Mouse (Mus musculus): ENCODE data around the gene Dclk2.

The Dclk2 gene

DNA sequence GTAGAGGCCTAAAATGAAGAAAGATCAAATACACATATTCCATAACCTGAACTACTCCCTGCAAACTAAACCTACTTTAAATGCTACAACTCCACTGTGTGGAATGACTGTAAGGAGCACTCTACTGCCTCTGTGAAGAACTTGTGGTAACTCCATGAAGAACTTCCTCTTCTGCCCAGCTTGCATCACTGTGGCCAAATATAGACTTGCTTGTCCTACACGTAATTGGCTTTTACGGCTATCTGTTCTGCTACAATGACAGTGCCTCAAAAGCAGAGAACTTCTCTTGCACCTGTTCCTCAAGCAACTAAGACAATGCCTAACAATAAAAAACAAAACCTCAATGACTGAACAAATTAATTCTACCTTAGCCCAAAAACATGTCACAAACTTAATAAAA lies 26.2 kb downstream of the Dclk2 start:
- DNase-seq (ENCODE audit: low read depth, low spot score): peak; percentile 1

DNA sequence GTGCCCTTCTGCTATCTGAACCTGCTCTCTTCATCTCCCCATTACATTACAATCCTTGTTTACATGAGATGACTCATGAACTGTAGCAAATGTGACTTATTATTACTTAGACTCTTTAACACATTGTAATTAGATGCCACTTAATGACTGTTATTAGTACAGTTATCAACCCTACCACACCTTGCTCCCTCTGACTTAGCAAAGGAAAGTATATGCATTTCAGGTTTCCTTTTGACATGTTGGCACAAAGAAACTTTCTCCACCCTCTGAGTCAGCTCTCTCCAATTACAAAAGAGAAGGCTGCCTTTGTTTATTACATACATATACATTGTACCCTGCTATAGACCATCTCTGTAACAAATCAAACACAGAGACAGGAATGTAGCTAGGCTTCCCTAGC lies 33.1 kb downstream of the Dclk2 start:
- no peak for DNase-seq (ENCODE audit: low read depth, low spot score)

DNA sequence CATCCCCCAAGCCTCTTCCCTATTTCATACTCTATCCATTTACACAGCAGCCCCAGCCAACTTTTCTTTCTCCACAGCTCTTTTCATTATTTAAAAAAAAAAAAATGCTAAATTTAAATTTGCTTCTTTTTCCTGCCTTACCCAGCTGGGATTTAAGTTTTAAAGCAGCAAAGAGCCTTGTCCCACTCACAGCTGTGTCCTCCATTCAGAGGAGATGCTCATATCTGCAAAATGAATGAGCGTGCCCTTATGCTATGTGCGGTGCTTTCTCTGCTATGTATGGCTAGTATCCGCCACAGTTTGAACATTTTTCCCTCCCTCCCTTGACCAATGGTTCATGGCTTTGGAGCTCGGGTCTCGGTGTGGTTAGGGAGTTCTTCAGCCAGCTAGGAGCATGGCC lies 35.5 kb downstream of the Dclk2 start:
- no peak for DNase-seq (ENCODE audit: low read depth, low spot score)

DNA sequence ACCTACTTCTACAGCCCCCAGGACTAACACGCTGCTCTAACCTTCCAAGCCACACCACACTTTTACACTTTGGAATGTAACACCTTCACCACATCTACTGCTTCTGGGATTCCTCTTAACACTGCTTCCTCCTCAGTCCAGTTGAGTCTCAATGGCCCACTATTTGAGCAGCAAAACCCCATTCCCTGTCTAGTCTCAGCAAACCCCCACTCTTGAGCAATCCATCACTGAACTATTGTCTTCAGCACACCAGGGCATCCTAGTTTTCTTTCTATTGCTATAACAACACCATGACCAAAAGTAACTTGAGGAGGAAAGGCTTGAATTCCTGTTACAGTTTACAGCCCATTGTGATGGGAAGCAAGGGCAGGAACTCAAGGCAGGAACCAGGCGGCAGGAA lies 36.2 kb downstream of the Dclk2 start:
- DNase-seq (ENCODE audit: low read depth, low spot score): no peak

DNA sequence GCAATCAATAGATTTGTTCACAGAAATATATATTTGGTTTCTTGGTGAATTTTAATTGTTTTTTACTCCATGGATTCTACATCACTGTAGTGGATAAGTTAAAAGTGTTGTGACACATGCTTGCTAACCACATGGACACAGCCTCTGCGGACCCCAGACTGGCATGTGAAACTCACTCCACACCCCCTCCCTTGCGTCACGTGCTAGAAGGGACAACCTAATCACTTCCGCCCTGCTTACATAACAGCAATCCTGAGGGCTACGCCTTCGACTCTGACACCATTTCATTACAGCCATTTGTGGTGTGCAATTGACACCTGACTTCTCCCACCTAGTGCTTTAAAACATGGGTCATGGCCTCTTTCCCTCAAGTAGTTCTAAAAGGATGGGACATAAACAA lies 36.7 kb downstream of the Dclk2 start:
- no peak for DNase-seq (ENCODE audit: low read depth, low spot score)

DNA sequence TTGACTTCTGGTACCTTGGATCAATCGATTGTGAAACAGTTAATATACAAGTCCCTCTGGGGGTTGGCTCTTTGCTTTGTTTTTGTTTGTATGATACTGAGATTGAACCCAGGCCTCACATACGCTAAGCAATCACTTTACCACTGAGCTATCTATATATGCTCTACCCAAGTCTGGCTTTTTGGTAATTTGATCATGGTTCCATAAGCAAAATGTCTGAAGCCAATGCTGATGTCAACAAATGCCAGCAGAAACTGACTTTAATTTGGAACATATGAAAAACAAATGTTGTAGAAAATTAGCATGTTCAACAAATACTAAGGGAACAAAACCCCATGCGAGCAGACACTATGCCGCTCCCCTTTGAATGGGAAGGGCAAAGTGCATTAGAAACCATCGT lies 44.7 kb downstream of the Dclk2 start:
- no peak for DNase-seq (ENCODE audit: low read depth, low spot score)

DNA sequence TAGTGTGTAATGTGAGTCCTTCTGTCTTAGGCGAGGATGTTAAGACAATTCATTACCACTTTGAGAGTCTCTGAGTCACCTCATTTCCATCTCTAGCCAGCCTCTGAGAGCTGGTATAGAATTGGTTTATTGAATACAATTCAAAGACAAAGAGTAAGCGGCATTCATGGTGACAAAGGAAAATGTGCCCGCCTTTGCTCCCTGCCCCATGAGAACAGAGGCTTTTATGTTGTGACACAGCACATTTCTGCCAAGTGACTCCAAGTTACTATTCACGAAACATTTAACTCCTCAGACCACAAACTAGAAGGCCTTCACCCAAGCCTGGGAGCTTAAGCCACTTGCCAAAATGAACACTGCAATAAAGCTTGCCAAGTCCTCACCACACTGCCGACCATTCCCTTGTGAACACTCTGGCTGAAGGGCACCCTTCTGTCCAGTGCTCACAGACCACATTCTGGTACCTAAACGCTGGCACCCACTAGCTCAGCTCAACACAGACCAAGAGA lies 47.5 kb downstream of the Dclk2 start:
- DNase-seq (ENCODE audit: low read depth, low spot score): no peak

DNA sequence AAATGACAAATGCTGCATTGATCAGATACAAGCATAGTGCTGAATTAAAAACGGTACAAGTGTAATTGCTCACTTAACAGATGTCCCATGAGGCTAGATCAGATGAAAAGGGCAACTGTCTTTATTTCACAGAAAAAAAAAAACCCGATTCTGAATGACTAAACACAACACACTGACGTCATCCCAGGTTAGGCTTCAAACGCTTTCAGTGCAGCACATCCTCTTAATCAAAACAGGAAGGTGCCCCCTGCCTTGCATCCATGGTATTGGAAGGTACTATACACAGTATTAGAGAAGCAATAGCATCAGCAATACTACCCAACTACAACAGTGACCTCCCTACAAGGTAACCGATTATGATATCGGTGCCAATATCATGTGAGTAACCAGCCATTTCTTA lies 49.7 kb downstream of the Dclk2 start:
- DNase-seq (ENCODE audit: low read depth, low spot score): no peak

DNA sequence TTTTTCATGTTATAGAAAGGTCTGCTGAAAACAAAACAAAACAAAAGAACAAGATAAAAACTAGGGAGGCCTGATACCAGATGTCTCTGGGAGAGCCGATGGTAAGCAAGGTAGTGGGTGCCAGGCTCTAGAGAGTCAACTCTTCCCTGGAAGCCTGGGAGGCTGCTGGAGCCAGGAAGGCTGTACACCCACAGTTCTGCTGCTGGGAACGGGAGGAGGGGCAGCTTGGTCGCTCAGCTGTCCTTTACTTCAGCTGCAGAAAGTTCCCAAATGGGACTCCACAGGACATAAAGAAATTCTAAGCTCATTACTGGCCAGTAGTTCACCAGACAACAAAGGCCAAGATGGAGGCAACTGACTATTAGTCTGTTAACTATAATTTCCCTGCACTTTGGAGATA lies 50.2 kb downstream of the Dclk2 start:
- no peak for DNase-seq (ENCODE audit: low read depth, low spot score)

DNA sequence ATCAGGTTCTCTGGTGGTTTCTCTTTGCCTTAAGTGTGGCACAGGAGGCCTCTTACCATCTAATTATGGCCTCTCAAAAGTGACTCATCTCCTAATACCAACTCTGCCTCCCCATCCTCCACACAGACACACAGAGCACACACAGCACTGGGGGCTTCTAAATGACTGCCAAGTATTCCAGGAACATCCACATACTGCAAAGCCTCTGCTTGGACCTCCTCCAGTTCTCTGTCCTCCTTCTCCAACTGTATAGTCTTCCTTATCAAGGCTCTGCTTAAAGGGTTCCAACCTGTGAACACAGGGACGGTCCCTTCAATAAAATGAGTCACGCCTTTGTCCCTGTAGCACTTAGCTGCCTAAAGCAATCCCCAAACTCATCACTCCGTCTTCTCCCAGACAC lies 51.9 kb downstream of the Dclk2 start:
- DNase-seq (ENCODE audit: low read depth, low spot score): no peak

DNA sequence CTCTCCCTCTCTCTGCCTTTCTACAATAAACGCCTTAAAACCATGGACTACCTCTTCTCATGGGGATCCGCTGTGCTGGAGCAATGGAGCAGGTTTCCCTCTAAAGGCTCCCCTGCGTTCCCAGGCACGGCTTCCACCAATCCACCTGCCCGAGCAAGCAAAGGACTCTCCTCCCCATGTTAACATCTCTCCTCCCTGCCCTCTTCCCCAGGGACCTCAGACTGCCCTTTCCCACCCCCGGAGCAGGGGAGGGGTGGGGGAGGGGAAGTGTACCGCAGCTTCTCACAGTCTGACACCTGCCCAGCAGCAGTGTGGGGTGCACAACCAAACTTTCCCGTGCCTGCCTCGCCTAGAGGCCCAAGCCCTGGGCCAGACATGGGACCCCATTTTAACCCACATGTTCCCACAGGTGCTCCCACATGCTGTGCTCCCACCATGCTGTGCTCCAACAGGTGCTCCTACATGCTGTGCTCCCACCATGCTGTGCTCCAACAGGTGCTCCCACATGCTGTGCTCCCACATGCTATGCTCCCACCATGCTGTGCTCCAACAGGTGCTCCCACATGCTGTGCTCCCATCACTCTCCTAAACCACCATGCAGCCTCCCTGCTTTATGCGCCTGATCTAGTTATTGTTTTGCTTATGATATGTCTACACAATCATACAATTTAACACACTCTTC lies 57.2 kb downstream of the Dclk2 start:
- DNase-seq (ENCODE audit: low read depth, low spot score): no peak

DNA sequence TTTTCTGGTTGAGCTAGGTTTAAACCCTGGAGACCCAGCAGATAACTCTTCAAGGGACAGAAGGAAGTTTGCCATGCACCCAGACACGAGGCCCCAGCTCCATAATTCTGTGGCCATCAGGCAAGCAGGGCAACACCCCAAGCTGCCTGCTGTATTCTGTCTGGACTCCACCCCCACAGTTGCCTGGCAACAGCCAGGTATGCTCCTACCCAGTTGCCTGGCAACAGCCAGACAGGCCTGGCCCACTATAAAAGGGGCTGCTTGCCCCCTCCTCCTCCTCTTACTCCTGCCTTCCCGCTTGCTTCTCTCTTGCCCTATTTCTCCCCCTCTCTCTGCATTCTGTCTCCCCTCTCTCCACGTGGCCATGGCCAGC lies 57.7 kb downstream of the Dclk2 start:
- no peak for DNase-seq (ENCODE audit: low read depth, low spot score)

DNA sequence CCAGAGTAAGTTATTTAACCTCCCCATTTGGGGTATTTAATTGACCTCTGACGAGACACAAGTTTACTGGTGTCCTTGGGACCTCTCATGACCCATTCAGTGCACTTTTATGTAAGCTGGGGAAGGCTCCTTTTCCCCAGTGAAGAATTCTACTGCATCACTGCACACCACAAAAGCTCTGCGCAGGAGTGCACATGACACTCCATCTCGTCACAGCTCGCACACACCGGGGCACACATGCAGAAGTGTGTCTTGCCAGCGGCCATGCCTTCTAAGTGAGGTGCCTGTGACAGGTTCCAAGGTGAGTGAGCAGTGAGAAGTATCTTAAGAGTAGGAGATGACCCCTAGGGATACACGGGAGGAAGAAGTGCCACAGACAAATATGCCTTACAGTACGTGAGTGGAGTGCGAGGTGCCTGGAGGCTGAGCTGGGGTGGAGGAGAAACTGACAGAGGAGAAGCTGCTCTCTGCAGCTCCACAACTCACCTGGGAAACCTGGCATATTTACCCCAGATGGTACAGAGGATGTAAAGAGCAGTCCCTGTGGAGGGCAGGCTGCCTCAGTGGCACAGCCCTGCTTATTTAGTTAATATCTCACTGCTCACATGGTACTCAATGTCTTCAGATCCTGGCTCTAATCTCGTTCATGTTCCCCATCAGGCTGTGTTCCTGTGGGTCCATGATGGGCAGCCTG lies 58.3 kb downstream of the Dclk2 start:
- no peak for DNase-seq (ENCODE audit: low read depth, low spot score)

DNA sequence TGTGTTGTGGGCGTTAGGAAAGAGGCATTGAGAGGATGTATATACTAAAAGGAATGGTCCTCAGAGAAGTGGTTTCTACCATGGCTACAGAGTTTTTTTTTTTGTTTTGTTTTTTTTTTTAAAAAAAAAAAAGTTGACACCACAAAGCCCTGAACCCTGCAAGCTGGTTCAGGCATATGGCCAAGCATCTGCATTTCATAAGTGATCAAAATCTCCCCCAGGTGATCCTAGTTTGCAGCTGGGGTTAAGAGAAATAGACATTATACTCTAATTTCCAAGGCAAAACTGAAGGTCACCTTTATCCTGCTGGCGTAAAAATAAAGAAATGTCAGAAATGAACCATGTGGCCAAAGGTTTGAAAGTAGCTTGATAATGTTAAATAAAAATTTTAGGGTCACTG lies 60.9 kb downstream of the Dclk2 start:
- DNase-seq (ENCODE audit: low read depth, low spot score): no peak

DNA sequence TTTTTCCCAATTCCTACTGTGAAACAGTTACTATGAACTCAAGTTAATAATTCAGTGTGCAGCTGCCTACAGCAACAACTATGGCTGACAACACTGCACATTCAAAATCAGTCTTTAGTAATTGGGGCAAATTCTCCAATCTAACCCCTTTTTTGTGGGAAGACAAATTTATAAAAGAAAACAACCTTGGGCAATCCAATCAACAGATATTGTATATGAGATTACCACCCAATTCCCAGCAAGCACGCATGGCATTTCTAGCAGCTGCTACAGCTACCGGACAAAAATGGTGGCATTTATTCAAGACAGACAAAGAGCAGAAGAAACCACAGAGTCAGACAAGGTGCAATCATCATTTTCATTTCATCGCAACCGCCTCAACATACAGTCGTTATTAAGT lies 62.0 kb downstream of the Dclk2 start:
- no peak for DNase-seq (ENCODE audit: low read depth, low spot score)

DNA sequence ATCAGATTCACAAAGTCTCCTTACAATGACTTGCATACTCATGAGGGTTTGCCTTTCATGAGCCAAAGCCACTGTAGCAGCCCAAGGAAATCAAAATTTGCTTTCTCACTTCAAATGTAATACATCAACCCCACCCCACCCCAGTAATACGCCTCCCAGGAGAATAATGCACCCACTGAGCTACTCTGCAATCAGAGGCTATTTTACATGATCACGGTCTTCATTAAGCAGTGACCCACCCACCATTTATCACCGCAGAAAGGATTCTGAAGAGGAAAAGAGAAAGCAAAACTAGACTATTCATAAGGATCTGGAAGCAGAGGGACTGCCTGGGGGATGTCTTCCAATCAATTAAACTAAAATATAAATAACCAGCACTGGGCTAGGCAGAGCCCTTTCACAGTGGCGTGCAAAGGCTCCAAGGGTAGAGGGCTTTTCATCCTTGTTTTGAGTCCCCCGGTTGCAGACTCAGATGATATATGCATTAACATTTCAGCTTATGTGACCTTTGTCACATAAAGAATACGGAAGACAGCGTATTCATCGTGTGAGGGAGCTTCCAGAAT lies 62.7 kb downstream of the Dclk2 start:
- DNase-seq (ENCODE audit: low read depth, low spot score): no peak

DNA sequence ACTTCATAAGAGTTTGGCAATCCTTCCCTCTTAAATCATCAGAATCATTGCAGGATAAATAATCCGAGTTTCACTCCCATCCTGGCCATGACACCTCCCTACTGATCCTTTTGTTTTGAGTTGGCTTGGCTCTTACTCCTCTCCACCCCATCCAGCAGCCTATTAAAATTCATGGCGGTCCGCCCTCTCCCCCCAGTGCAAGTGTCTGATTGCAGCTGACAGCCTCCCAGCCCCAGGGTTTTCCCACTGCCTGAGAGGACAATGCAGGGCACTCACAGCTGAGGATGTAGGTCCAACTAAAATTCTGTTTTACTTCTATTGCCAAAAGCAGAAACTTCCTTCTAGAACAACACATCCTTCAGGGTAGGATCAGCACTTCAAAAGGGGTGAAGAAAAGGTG lies 67.8 kb downstream of the Dclk2 start:
- DNase-seq (ENCODE audit: low read depth, low spot score): no peak

DNA sequence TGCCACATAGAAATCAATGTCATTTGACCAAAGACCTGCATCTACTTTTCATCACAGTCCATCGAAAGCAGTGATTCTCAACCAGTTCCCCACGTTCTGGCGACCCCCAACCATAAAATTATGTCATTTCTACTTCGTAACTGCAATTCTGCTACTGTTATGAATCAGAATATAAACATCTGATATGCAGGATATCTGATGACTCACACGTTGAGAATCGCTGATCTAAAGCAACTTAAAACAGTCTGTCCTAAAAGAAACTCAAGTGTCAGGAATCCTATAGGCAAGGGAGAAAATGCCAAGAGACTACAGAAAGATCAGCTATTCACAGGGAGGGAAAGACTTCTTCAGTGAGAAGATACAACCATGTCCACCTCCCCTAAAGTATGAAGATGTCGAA lies 69.5 kb downstream of the Dclk2 start:
- DNase-seq (ENCODE audit: low read depth, low spot score): no peak

DNA sequence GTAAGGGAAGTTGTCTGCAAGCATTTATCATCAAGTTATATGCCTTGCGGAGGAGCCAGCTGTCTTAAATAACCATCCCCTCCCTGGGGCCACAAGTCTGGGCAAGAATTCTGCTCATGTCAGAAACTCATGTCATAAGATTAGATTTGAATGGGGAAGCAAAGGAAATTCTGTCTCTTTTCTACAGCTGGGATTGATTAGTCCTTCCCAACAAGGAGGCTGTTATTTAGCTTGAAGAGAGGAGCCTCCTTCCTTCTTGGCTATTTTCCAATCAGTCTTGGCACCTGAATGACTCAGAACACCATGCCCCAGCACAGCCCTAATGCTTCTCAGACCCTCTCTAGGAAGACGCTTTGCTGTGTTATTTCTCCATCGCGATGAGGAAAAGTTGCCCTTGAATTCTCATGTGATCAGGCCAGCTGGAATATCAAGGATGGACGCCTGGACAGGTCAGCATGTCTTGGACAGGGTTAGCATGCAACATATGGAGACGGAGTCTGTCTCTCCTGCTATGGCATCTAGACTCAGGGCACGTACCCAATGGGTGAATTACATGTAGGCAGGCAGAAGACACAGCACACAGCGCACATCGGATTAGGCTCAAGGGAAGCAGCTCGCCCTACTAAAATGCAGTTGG lies 70.1 kb downstream of the Dclk2 start:
- DNase-seq (ENCODE audit: low read depth, low spot score): peak; percentile 9

DNA sequence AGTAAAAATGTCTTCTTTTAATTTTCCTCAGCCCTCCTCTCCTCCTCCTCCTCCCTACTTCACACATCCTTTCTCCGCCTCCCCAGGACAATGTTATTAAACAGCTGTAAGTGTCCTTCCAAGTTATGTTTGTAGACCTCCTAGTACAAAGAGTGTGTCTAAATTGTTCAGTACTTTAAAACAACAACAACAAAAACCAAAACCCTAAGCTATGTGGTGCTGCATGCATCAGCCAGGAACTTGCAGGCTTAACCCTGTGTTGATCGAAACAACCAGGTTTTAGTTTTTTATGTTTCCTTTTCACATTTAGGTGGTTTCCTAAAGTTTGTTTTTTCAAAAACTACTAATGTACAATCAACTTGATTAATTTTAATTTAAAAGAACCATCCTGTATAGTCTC lies 71.3 kb downstream of the Dclk2 start:
- DNase-seq (ENCODE audit: low read depth, low spot score): no peak

DNA sequence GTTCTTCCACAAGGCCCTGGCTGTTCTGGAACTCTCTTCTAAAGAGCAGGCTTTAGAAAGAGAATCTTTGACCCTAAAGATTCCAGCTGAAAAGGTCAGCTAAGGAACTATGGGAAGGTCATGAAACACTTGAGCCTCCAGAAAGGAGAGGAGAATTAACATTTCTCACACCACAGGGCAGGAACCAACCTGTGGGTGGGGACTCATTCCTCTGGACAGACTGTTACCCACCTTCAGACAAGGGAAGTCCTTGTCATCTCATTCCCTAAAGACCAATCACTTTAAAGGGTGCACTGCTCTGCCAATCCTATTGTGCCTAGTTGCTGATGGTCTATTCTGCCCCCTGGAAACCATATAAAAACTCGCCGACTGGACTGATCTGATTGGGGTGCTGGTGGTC lies 73.1 kb downstream of the Dclk2 start:
- no peak for DNase-seq (ENCODE audit: low read depth, low spot score)

DNA sequence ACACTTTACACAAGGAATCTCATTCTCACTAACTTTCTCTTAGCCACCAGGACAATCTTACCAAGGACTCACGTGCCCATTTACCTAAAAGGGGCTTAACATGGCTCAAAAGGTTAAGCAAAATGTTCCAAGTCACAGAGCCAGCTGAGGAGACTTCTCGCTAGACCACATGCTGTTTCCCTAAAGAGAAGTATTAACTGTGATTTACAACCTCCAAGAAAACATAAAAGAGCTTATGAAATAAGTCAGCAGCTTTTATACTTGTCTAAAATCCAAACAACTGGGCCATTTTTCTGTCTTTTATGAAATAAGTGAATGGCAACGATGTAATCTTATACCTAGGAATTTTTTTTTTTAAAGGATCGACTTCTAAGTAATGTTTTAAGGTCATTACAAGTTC lies 74.6 kb downstream of the Dclk2 start:
- DNase-seq (ENCODE audit: low read depth, low spot score): no peak

DNA sequence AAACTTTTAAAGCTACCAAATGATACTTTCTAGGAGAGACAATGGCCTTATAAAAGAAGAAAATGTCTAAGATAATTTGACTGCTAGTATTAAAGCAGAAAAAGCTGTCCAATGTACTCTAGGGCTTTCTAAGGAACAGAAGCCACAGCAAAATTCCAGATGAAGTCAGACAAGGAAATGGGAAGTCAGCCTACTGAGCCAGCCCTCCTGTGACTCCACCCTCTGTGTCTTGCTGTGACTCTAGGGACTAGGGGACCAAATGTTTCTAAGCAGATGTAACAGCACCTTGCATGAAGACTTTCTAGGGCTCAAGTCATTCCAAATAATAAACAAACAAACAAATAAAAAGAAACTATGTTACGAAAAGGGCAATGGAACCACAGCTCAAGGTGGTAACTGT lies 75.1 kb downstream of the Dclk2 start:
- DNase-seq (ENCODE audit: low read depth, low spot score): no peak
